Mouse (Mus musculus): ENCODE measurements at regions not wholly inside any gene's neighbourhood (a gene's known extent, or its start where the extent isn't known, plus 50 kb on each side); places are given as distances from the start of the nearest gene placed in this dataset.

DNA sequence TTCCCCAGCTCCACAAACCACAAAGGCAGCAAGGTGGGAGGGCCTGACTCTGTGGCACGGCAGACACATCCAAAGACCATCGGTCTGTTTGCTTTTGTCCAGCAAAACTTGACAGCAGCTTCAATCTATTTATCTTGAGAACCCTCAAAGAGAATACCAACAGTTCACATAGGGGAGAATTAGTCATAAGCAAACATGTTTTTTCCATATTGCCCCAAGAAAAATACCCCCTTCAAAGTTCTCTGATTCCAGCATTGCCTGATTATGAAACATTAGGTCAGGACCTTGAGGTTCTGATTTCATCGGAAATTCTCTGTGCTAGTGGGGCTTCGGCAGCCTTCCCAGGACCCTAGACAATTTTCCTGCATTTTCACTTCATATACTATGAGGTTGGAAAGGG is 348.4 kb upstream of the Trib2 start:
- TF ChIP-seq HCFC1 (IDR thresholded peaks at IDR 0.05; ENCODE audit: borderline replicate concordance, insufficient read depth, low read length) (no peak), ZC3H11A (IDR thresholded peaks at IDR 0.05; ENCODE audit: borderline replicate concordance, low read depth, low read length) (no peak), MAFK (IDR thresholded peaks at IDR 0.05; ENCODE audit: insufficient read depth, low read depth, low read length) (no peak)

All from ES-E14 (cell line).